Mouse (Mus musculus) intestine, postnatal 0 days (tissue): Measurements from ENCODE around the gene AI467606. TPM values are rescaled to one million over a fixed set of nuclear protein-coding genes. Genes with fewer than 3 reads are reported as not detected.

ENCODE experiments used
- ATAC-seq: fragments of 200-750 bp; cut with Nextera tagmentation; 2 replicates; pipeline ENCODE4 v1.8.0; 2017; ENCODE audit warnings: mild to moderate bottlenecking, moderate TSS enrichment, moderate library complexity
- H3K27ac ChIP-seq: fragments of 300-500 bp; sonication (generic); 2 replicates; pipeline ENCODE4 v1.5.1; 2014; ENCODE audit warnings: mild to moderate bottlenecking, low read depth, low read length, moderate library complexity
- H3K27me3 ChIP-seq: fragments of 300-500 bp; sonication (generic); replicated peaks from 2 replicates; pipeline ENCODE4 v1.6.1; 2014; ENCODE audit warnings: low read length, mixed read lengths; ENCODE audit not compliant: control insufficient read depth, insufficient read depth
- H3K36me3 ChIP-seq: fragments of 300-500 bp; sonication (generic); 2 replicates; pipeline ENCODE4 v1.6.1; 2014; ENCODE audit warnings: mild to moderate bottlenecking, moderate library complexity; ENCODE audit not compliant: control insufficient read depth, insufficient read depth
- H3K4me1 ChIP-seq: fragments of 300-500 bp; sonication (generic); replicated peaks from 2 replicates; pipeline ENCODE4 v1.6.1; 2014; ENCODE audit warnings: antibody characterized with exemption, low read length, mixed read lengths; ENCODE audit not compliant: control insufficient read depth, insufficient read depth
- H3K4me2 ChIP-seq: fragments of 300-500 bp; sonication (generic); replicated peaks from 2 replicates; pipeline ENCODE4 v1.6.1; 2014; ENCODE audit warnings: low read depth, mild to moderate bottlenecking, moderate library complexity
- H3K4me3 ChIP-seq: fragments of 300-500 bp; sonication (generic); 2 replicates; pipeline ENCODE4 v1.5.1; 2014; ENCODE audit warnings: low read depth, low read length
- H3K9ac ChIP-seq: fragments of 300-500 bp; sonication (generic); 2 replicates; pipeline ENCODE4 v1.6.1; 2014; ENCODE audit warnings: mild to moderate bottlenecking, low read depth, low read length
- H3K9me3 ChIP-seq: fragments of 300-500 bp; sonication (generic); 2 replicates; pipeline ENCODE4 v1.6.1; 2016; ENCODE audit warnings: mixed run types; ENCODE audit not compliant: control insufficient read depth
- CTCF ChIP-seq: sonication (generic); IDR thresholded peaks from 2 replicates; pipeline ENCODE4 v1.5.1; 2016; ENCODE audit warnings: low read depth, mild to moderate bottlenecking, control low read depth, antibody characterized with exemption, moderate library complexity
- WGBS: fragments of 180-500 bp; shearing (Covaris S2); extraction: QIAGEN DNeasy Blood & Tissue Kit; methylation state at CpG from one replicate; pipeline ENCODE4 v1.1.7; 2014; 5-methylcytosine and 5-hydroxymethylcytosine counted together
- polyA plus RNA-seq: library from polyadenylated mRNA; unstranded; fragments of >200 nt; fragmentation: Nextera tagmentation; extraction: Ambion mirVana; gene quantifications from 2 replicates; pipeline ENCODE4 v1.2.1, GENCODE M21; 2015

AI467606 gene
- polyA plus RNA-seq, 1 experiment from 2014 or later = 5.2 TPM

DNA sequence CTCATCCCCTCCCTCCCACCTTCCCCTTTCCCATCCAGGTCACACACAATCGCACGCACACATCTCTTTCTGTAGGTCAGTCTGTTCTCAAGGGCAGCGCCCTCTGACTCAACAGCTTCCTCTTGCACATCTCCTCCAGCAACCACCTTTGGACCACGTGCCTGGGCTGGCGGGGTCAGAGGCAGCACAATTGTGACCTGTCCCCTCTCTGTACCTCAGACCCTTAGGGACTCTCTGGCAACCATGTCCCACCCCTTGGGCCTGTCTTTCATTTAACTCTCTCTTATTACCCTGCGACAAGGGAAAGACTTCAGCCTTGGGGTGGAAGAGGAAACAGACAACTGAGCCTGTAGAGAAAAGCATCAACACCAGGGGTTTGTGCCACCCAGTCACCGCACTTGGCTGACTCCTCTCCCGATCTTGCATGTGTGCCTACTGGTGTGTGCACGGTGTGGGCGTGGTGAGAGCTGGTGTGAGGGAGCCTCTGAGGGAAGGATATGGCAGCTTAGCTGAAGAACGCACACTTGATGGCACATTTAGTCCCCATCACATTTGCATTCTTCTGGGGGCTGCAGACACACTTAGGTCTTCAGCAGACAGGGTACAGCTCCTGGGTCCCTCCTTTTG lies 43.8 kb downstream of the AI467606 start:
- Histone ChIP-seq H3K27me3 (no peaks in the 10 kb centered on the region), H3K9ac (no peak overlapping the region), H3K27ac (no peak overlapping the region), H3K4me2 (no peak overlapping the region), H3K4me1 (no peaks in the 10 kb centered on the region), H3K36me3 (no peaks in the 10 kb centered on the region), H3K9me3 (no peaks in the 10 kb centered on the region), H3K4me3 (no peak overlapping the region)
- no peak for ATAC-seq
- WGBS = 69% methylated on average over 11 of the region's 11 CpGs
- TF ChIP-seq CTCF = no peak

DNA sequence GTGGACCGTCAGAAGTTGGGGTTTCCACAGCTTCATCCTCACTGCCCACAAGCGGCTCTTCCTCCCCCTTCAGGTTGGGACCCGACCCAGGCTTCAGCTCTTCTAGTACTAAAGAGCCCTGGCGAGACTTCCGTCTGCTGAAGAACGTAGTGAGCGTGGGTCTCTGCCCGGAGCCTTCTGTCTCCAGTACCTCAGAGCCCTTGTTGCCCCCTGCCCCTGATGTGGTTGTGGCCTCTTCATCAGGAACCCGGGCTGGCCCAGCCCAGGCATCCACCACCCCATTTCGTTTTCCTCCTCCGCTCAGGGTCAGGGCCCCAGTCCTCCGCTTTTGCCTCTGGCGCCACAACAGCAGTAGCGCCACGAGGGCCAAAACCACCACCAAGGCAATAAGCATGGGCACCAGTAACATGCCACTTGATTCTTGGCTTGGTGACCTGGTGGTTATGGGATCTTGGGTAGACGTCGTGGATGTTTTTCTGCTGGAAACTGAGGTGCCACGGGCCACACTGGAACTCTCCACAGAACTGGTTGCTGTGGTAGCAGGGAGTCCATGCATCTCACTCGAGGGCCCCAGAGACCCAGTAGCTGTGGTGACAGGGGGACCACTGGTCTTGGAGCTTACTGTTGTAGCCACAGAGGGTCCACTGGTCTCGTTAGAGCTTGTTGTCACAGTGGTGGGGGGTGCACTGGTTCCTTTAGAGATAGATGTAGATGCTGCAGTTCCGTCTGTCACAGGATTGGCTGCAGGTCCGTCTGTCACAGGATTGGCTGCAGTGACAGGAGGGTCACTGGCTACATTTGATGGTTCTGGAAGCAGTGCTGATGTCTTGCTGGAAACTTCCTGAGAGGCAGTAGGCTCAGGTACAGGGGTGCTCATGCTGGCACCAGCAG lies 45.3 kb downstream of the AI467606 start:
- no peak for ATAC-seq
- no peak overlapping the region for H3K9ac ChIP-seq
- H3K4me3 ChIP-seq = no peak overlapping the region
- no peak overlapping the region for H3K27ac ChIP-seq
- no peak overlapping the region for H3K4me2 ChIP-seq
- WGBS = 82% methylated on average over 22 of the region's 22 CpGs
- no peak for TF ChIP-seq CTCF
- H3K36me3 ChIP-seq = no peaks in the 10 kb centered on the region
- no peaks in the 10 kb centered on the region for H3K9me3 ChIP-seq
- no peaks in the 10 kb centered on the region for H3K27me3 ChIP-seq
- no peaks in the 10 kb centered on the region for H3K4me1 ChIP-seq

DNA sequence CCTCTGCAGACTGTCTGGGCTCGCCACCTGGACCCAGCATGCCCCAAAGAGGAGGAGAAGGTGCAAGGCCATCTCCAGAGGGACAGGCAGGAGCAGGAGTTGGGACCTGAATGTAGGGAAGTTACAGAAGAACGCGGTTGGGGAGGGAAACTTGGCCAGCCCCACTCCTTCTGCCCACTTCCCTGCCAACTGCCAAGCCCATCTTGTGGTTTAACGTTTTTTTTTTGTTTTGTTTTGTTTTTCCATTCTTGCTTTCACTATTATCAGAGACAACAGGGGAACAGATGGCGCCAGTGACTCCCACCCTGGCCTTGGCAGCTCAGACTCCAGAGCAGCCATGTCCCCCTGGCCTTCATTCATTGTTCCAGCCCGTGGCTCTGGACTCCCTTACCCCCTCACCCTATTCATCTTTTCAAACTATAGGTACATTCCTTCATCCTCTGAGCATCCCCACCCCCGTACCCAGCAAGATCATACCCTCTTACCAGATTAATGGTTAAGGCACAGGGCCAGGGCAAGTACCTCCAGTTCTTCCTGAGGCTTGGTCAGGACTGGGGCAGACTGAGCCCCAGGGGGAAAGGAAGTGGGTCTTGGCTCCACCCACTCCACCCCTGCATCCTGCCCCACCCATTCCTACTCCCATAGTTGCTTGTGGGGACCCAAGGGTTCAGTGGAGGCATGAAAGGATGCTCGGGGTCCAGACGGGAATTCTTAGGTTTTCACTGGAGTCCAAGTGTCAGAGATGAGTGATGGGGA lies 46.3 kb downstream of the AI467606 start, which contains the start of gene Spn:
Spn (minus strand) TSS at position 562 of the 756 bp plus-strand sequence.
- Histone ChIP-seq H3K4me2 (no peak within 1 kb of the TSS), H3K4me3 (no peak within 1 kb of the TSS), H3K4me1 (no peaks in the 10 kb centered on the region), H3K9me3 (no peaks in the 10 kb centered on the region), H3K9ac (no peak within 1 kb of the TSS), H3K27ac (no peak within 1 kb of the TSS), H3K27me3 (no peaks in the 10 kb centered on the region), H3K36me3 (no peaks in the 10 kb centered on the region)
- 68% methylated on average over 9 of the region's 9 CpGs for WGBS
- ATAC-seq = no peak
- no peak for TF ChIP-seq CTCF

DNA sequence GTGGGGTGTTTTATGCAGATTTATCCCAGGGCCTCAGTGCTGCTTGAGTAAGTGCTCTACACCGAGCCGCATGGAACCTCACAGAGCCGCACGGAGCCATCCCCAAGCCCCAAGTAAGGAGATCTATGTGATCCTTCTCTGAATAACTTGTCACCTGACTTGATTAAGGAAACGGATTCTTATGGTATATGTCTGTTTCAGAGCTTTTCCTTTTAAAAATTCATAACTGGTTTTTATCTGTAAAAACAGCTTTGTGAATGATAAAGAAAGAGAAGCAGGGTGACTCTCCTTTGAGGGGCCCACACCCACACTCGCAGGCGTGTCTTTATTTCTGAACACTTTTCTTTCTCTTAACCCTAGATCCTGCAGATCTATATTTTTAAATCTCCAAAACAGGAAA lies 47.9 kb downstream of the AI467606 start:
- no peak for ATAC-seq
- Histone ChIP-seq H3K27me3 (no peaks in the 10 kb centered on the region), H3K9ac (no peak overlapping the region), H3K4me2 (no peak overlapping the region), H3K9me3 (no peaks in the 10 kb centered on the region), H3K4me3 (no peak overlapping the region), H3K36me3 (no peaks in the 10 kb centered on the region), H3K27ac (no peak overlapping the region), H3K4me1 (no peaks in the 10 kb centered on the region)
- WGBS = 83% methylated on average over 7 of the region's 7 CpGs
- no peak for TF ChIP-seq CTCF

DNA sequence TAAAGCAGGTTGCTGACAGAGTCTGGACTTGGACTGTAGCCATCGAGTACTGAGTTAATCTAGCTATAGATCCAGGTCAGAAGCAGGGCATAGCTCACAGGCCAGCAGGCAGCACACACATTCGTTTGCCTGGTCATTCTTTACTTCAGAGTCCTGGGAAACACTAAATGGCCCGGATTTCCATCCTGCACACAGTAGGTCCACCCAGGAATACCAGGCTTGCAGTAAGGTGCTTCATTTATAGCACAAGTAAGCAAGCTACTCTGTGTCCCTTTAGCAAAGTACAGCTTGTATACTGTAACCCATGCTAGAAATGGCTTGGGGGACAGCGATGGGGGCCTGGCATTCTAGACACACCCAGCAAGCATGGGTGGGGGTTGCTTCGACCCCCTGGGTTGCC lies 48.4 kb downstream of the AI467606 start:
- Histone ChIP-seq H3K9me3 (no peaks in the 10 kb centered on the region), H3K4me2 (no peak overlapping the region), H3K27ac (no peak overlapping the region), H3K36me3 (no peaks in the 10 kb centered on the region), H3K4me3 (no peak overlapping the region), H3K27me3 (no peaks in the 10 kb centered on the region), H3K9ac (no peak overlapping the region), H3K4me1 (no peaks in the 10 kb centered on the region)
- no peak for ATAC-seq
- TF ChIP-seq CTCF = no peak
- WGBS = 53% methylated on average over 5 of the region's 5 CpGs
